Mouse (Mus musculus) brain, embryonic 14.5 days (tissue): ENCODE results near the gene Mrpl24. TPM values are rescaled to one million over a fixed set of nuclear protein-coding genes. Genes with fewer than 3 reads are reported as not detected.
A peak's percentile ranks its signal among the peaks of the same experiment; 100 is the strongest.
"Not testable (repeated sequence)": the region's sequence is repeated elsewhere in the genome, so short reads cannot be mapped to it uniquely, and the experiment has no call there.

Experiments used
- DNase-seq: peaks from one replicate; pipeline ENCODE4 v3.0.0-alpha.2; 2011; ENCODE audit warnings: low read depth
- CTCF ChIP-seq: fragments of 200-500 bp; IDR thresholded peaks from 2 replicates; pipeline ENCODE4 v1.5.1; 2012; ENCODE audit warnings: inconsistent platforms, mild to moderate bottlenecking, moderate library complexity, borderline replicate concordance; ENCODE audit not compliant: insufficient read depth, insufficient read length; ENCODE audit errors: extremely low read depth
- POLR2A ChIP-seq: fragments of 200-500 bp; IDR thresholded peaks from 2 replicates; pipeline ENCODE4 v1.6.1; 2012; ENCODE audit warnings: mild to moderate bottlenecking, inconsistent platforms, borderline replicate concordance; ENCODE audit not compliant: poor library complexity, insufficient read depth, insufficient read length, severe bottlenecking; ENCODE audit errors: extremely low read depth
- polyA plus RNA-seq: library from polyadenylated mRNA; depleted of rRNA; stranded (reverse); fragments of >200 nt; gene quantifications from 2 replicates; pipeline ENCODE4 v1.2.3, GENCODE M21; 2012

The Mrpl24 gene
- polyA plus RNA-seq, 1 experiment = 76.1 TPM

GRCm38 (mm10) chr3:87899776-87900175, 19.5 kb upstream of the Mrpl24 start:
- TF ChIP-seq CTCF (no peak), POLR2A (no peak)
- no peak for DNase-seq

GRCm38 (mm10) chr3:87901036-87901624, 18.2 kb upstream of the Mrpl24 start:
- TF ChIP-seq CTCF (no peak), POLR2A (no peak)
- DNase-seq = no peak

- not testable (repeated sequence) for DNase-seq
These were observed 17.3 kb upstream of the Mrpl24 start for GRCm38 (mm10) chr3:87901959-87902358.

- no peak for TF ChIP-seq CTCF
These were observed 15.5 kb upstream of the Mrpl24 start for GRCm38 (mm10) chr3:87903821-87904220.

GRCm38 (mm10) chr3:87905880-87906485, 13.3 kb upstream of the Mrpl24 start, which contains the start of gene Hdgf:
Gene Hdgf, plus strand, starts transcription at chr3:87906321.
- TF ChIP-seq POLR2A (no peak; the same call in 1 of the 2 replicates), CTCF (no peak)
- DNase-seq = peak; percentile 99

More at GRCm38 (mm10) chr3:87903821-87904220, 15.5 kb upstream of the Mrpl24 start:
- DNase-seq = no peak

GRCm38 (mm10) chr3:87906601-87906980, 12.7 kb upstream of the Mrpl24 start:
- no peak for DNase-seq
- TF ChIP-seq CTCF (no peak), POLR2A (peak; percentile 21; the same call in 1 of the 2 replicates)

- DNase-seq = peak; percentile 57
- no peak for TF ChIP-seq POLR2A
- TF ChIP-seq CTCF = no peak
These were observed 12.1 kb upstream of the Mrpl24 start for GRCm38 (mm10) chr3:87906981-87907857.

GRCm38 (mm10) chr3:87907906-87908305, 11.4 kb upstream of the Mrpl24 start:
- TF ChIP-seq CTCF = no peak
- TF ChIP-seq POLR2A = no peak
- DNase-seq = no peak

GRCm38 (mm10) chr3:87909381-87909780, 9.9 kb upstream of the Mrpl24 start:
- no peak for DNase-seq

GRCm38 (mm10) chr3:87909874-87910273, 9.4 kb upstream of the Mrpl24 start:
- TF ChIP-seq POLR2A (no peak), CTCF (no peak)
- DNase-seq = peak; percentile 20

More at GRCm38 (mm10) chr3:87909381-87909780, 9.9 kb upstream of the Mrpl24 start:
- no peak for TF ChIP-seq POLR2A
- no peak for TF ChIP-seq CTCF

- peak; percentile 85 for DNase-seq
- TF ChIP-seq CTCF (no peak), POLR2A (no peak)
These were observed 8.6 kb upstream of the Mrpl24 start for GRCm38 (mm10) chr3:87910573-87911141.

- TF ChIP-seq POLR2A = no peak
- no peak for TF ChIP-seq CTCF
- DNase-seq = no peak
These were observed 5.8 kb upstream of the Mrpl24 start for GRCm38 (mm10) chr3:87913491-87913890.

GRCm38 (mm10) chr3:87913891-87914290, 5.4 kb upstream of the Mrpl24 start:
- TF ChIP-seq POLR2A = no peak
- TF ChIP-seq CTCF = no peak
- DNase-seq = no peak

GRCm38 (mm10) chr3:87916990-87917389, 2.3 kb upstream of the Mrpl24 start:
- DNase-seq = no peak
- TF ChIP-seq POLR2A = no peak
- TF ChIP-seq CTCF = no peak

GRCm38 (mm10) chr3:87918551-87918950, 755 bp upstream of the Mrpl24 start:
- TF ChIP-seq CTCF = no peak
- no peak for TF ChIP-seq POLR2A
- DNase-seq = no peak
